Mouse (Mus musculus): ENCODE measurements around the gene Mex3a.

GRCm38 (mm10) chr3:88512896-88513545, 19.2 kb upstream of the Mex3a start:
- no peak for TF ChIP-seq CTCF (IDR thresholded peaks at IDR 0.05; ENCODE audit: low read depth, low read length)
- TF ChIP-seq POLR2A (IDR thresholded peaks at IDR 0.05; ENCODE audit: extremely low read depth, insufficient read depth, low read length) = no peak

Measured in liver, adult 2 months (tissue).